In the genomic region with DNA sequence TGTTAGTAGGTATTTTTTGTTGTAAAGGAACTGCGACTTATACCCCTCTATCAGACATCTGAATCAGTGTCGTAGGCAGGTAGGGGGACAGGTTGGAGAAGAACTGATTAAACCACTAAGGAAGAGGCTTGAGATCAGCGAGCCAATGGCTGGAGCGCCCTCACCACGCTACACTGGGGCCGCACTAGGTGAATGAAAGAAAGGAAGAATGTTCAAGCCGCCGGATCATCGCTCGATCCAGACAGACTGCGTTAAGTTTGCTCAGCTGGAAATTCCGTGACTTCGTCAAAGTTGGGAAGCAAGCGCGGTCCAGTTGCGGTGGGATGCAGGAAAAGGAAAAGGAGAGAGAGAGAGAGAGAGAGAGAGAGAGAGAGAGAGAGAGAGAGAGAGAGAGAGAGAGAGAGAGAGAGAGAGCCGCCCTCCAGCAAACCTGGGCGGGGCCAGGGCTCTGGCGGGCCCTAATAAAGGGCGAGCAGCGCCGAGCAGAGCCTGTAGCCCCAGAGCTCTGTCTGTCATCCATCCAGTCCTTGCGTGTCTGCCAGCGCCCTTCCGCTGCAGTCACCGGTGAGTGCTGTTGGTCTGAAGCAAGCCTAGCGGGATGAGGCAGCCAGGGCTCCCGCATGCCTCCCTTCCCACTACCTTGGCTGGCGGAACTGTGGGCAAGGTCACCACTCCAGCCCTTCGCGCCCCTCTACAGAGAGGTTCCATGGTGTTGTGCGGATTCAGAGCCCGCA, we compare ENCODE assay signal across 8 mouse cellular contexts. TPM values are rescaled to one million over a fixed set of nuclear protein-coding genes. Genes with fewer than 3 reads are reported as not detected.
DNase-seq lines count a peak whose midpoint lies in the region; ATAC-seq and TF ChIP-seq lines count a peak whose summit lies in the region.

A gene (plus strand): TSS at position 490 of the 734 bp plus-strand sequence.

- H3K36me3 ChIP-seq in MEL (ENCODE audit: control insufficient read depth in 1 of 2, insufficient read depth in 2 of 2, low read length in 2 of 2), result no peaks in the 10 kb centered on the region
- H3K36me3 ChIP-seq in forebrain, embryonic 16.5 days (ENCODE audit: control insufficient read depth, insufficient read depth), result no peaks in the 10 kb centered on the region
- H3K36me3 ChIP-seq in hindbrain, embryonic 10.5 days, result no peaks in the 10 kb centered on the region

- peak within 1 kb of the TSS; percentile 39 to 41 for H3K4me3 ChIP-seq in MEL (ENCODE audit: control insufficient read depth in 1 of 2, insufficient read depth in 1 of 2, low read depth in 2 of 2, low read length in 2 of 2)
- H3K4me3 ChIP-seq in forebrain, embryonic 16.5 days (replicated peaks; ENCODE audit: low read length), result peak within 1 kb of the TSS; percentile 49
- H3K4me3 ChIP-seq in hindbrain, embryonic 10.5 days, result peak within 1 kb of the TSS; percentile 65

- no peak within 1 kb of the TSS for H3K27ac ChIP-seq in MEL (ENCODE audit: control insufficient read depth, low read depth, low read length)
- H3K27ac ChIP-seq in forebrain, embryonic 16.5 days (ENCODE audit: low read length), result no peak within 1 kb of the TSS
- peak within 1 kb of the TSS; percentile 85 for H3K27ac ChIP-seq in hindbrain, embryonic 10.5 days

- no peak for TF ChIP-seq CTCF in MEL (IDR thresholded peaks at IDR 0.05 in 2 of 3, conservative IDR thresholded peaks at IDR 0.05 in 1 of 3; ENCODE audit: control insufficient read depth in 1 of 3, insufficient read depth in 1 of 3, low read depth in 2 of 3, low read length in 3 of 3, poor library complexity in 1 of 3, severe bottlenecking in 1 of 3)

- no peak for TF ChIP-seq RAD21 in MEL (IDR thresholded peaks at IDR 0.05; ENCODE audit: low read depth, low read length)

- peak; percentile 92 for ATAC-seq in forebrain, embryonic 16.5 days

- peaks cover 13 to 33% of the 10 kb centered on the region in 2 experiments for H3K27me3 ChIP-seq in MEL (ENCODE audit: control insufficient read depth in 1 of 2, insufficient read depth in 2 of 2, low read length in 2 of 2)
- H3K27me3 ChIP-seq in forebrain, embryonic 16.5 days (replicated peaks; ENCODE audit: control insufficient read depth, insufficient read depth, low read length), result no peaks in the 10 kb centered on the region
- peaks cover 36% of the 10 kb centered on the region for H3K27me3 ChIP-seq in hindbrain, embryonic 10.5 days (ENCODE audit: insufficient read depth, poor library complexity, severe bottlenecking)

- WGBS in forebrain, embryonic 16.5 days, result under 1% methylated on average over 33 of the region's 33 CpGs
- WGBS in hindbrain, embryonic 10.5 days, result under 1% methylated on average over 33 of the region's 33 CpGs

- TF ChIP-seq EP300 in MEL (IDR thresholded peaks at IDR 0.05; ENCODE audit: low read depth in 1 of 2, low read length in 2 of 2), result no peak

- peak; percentile 70 for DNase-seq in MEL (ENCODE audit: low read depth, low spot score)
- peak; percentile 39 for DNase-seq in cerebellum, adult 11-12 months
- DNase-seq in hindbrain, embryonic 10.5 days (ENCODE audit: low spot score), result peak; percentile 76
- DNase-seq in layer of hippocampus, postnatal 10 days (ENCODE audit: low spot score in 2 of 2), result peak; percentile 44 to 55
- peak; percentile 67 for DNase-seq in lung, postnatal 14 days
- peak; percentile 60 for DNase-seq in ovary, postnatal 14 days (ENCODE audit: low spot score)
- DNase-seq in urinary bladder, postnatal 10 days (ENCODE audit: low spot score), result peak; percentile 32

- H3K9me3 ChIP-seq in MEL (replicated peaks; ENCODE audit: insufficient read depth, low read length), result no peaks in the 10 kb centered on the region
- H3K9me3 ChIP-seq in forebrain, embryonic 16.5 days (ENCODE audit: control insufficient read depth, low read length), result no peaks in the 10 kb centered on the region
- H3K9me3 ChIP-seq in hindbrain, embryonic 10.5 days, result no peaks in the 10 kb centered on the region

- H3K4me1 ChIP-seq in MEL (ENCODE audit: control insufficient read depth in 1 of 2, insufficient read depth in 2 of 2, low read length in 2 of 2), result peaks cover 0 to 6% of the 10 kb centered on the region in 2 experiments; a peak in 3 of 4 replicates
- H3K4me1 ChIP-seq in forebrain, embryonic 16.5 days (replicated peaks; ENCODE audit: control insufficient read depth, insufficient read depth, low read length), result peaks cover 6% of the 10 kb centered on the region
- H3K4me1 ChIP-seq in hindbrain, embryonic 10.5 days (replicated peaks), result peaks cover 27% of the 10 kb centered on the region

- no peaks in the 10 kb centered on the region for H3K79me2 ChIP-seq in MEL (ENCODE audit: control insufficient read depth, insufficient read depth, low read length, poor library complexity)

- H3K9ac ChIP-seq in MEL (ENCODE audit: control insufficient read depth, low read depth, low read length, poor library complexity, severe bottlenecking), result peak within 1 kb of the TSS; percentile 41
- H3K9ac ChIP-seq in forebrain, embryonic 16.5 days (replicated peaks; ENCODE audit: low read depth, low read length), result peak within 1 kb of the TSS; percentile 63

- H3K4me2 ChIP-seq in forebrain, embryonic 16.5 days (ENCODE audit: low read length), result peak within 1 kb of the TSS; percentile 92

- no peak for TF ChIP-seq POLR2A in MEL (IDR thresholded peaks at IDR 0.05; ENCODE audit: control insufficient read depth in 1 of 2, insufficient read depth in 1 of 2, low read depth in 1 of 2, low read length in 2 of 2, poor library complexity in 1 of 2)

TF ChIP-seq in MEL, 35 proteins besides CTCF, POLR2A, EP300 and RAD21:
- TF ChIP-seq TCF12 (IDR thresholded peaks at IDR 0.05; ENCODE audit: low read depth, low read length) (no peak), JUND (IDR thresholded peaks at IDR 0.05; ENCODE audit: low read depth, low read length) (peak; percentile 96)

RNA-seq across cellular contexts. Expression of the gene that starts here (rescaled TPM):
- not detected in 2 replicates for total RNA-seq in MEL (2012; rRNA removed)
- polyA plus RNA-seq in MEL (2012; ENCODE audit: insufficient read depth in 1 of 2, insufficient read length in 2 of 2, low read depth in 1 of 2, low replicate concordance in 2 of 2, missing spikeins in 1 of 2), result under 1 TPM in 1 of 2 experiments, not detected in 1; 0.04 TPM
- polyA plus RNA-seq in forebrain, embryonic 16.5 days (2015; fragmentation: Nextera tagmentation; extraction: Ambion mirVana), result 0.33 and 0.50 TPM in 2 replicates
- 0.47 and 0.52 TPM in 2 replicates for polyA plus RNA-seq in hindbrain, embryonic 10.5 days (2016; fragmentation: Nextera tagmentation; extraction: Ambion mirVana)
- 1 to 10 TPM; 4.3 to 4.6 TPM for total RNA-seq in layer of hippocampus, postnatal 10 days (2021)

Comparison
In these comparisons a context has a peak if more than half of its experiments do, and no peak if none do; other contexts are left out.
1. Peak in DNase-seq, H3K4me3 ChIP-seq and H3K9ac ChIP-seq in MEL; RNA of the gene not detected or under 1 TPM.
2. Peak in ATAC-seq, H3K4me3 ChIP-seq, H3K9ac ChIP-seq and H3K4me2 ChIP-seq in forebrain, embryonic 16.5 days; RNA of the gene not detected or under 1 TPM.
3. Peak in DNase-seq, H3K4me3 ChIP-seq and H3K27ac ChIP-seq in hindbrain, embryonic 10.5 days; RNA of the gene not detected or under 1 TPM.